Mouse (Mus musculus) G1E (cell line): ENCODE data around the gene Fuca1. TPM values are rescaled to one million over a fixed set of nuclear protein-coding genes. Genes with fewer than 3 reads are reported as not detected.

Experiments used
- ATAC-seq: 2 replicates; pipeline ENCODE4 v1.8.0; 2016; ENCODE audit warnings: mild to moderate bottlenecking; ENCODE audit not compliant: insufficient number of reproducible peaks, poor library complexity, low FRiP score, severe bottlenecking; ENCODE audit errors: extremely low read depth
- DNase-seq: peaks from one replicate; pipeline ENCODE4 v3.0.0; 2012; ENCODE audit warnings: low spot score
- H3K27me3 ChIP-seq: 2 replicates; pipeline ENCODE4 v1.6.1; 2012; ENCODE audit warnings: mild to moderate bottlenecking, low read length, inconsistent platforms; ENCODE audit not compliant: insufficient read depth
- H3K36me3 ChIP-seq: replicated peaks from 2 replicates; pipeline ENCODE3; 2012; ENCODE audit warnings: mild to moderate bottlenecking, inconsistent platforms
- H3K4me1 ChIP-seq: 2 replicates; pipeline ENCODE4 v1.6.1; 2012; ENCODE audit warnings: low read depth, low read length, inconsistent platforms, mixed read lengths; ENCODE audit not compliant: insufficient read depth
- H3K4me3 ChIP-seq: 2 replicates; pipeline ENCODE4 v1.5.1; 2012; ENCODE audit warnings: low read depth, mild to moderate bottlenecking, inconsistent platforms, low read length, moderate library complexity, mixed read lengths
- H3K9me3 ChIP-seq: replicated peaks from 2 replicates; pipeline ENCODE4 v1.6.1; 2012; ENCODE audit warnings: inconsistent platforms
- CTCF ChIP-seq: IDR thresholded peaks from 2 replicates; pipeline ENCODE4 v1.5.1; 2012; ENCODE audit warnings: low read depth, low read length, inconsistent platforms, mixed read lengths
- GATA1 ChIP-seq: IDR thresholded peaks from 2 replicates; pipeline ENCODE4 v1.6.1; 2012; ENCODE audit warnings: borderline replicate concordance, low read length, inconsistent platforms, mixed read lengths
- GATA2 ChIP-seq: IDR thresholded peaks from 2 replicates; pipeline ENCODE4 v1.6.1; 2012; ENCODE audit warnings: low read depth, low read length, inconsistent platforms, borderline replicate concordance
- POLR2AphosphoS5 ChIP-seq: IDR thresholded peaks from 2 replicates; pipeline ENCODE4 v1.6.1; 2012; ENCODE audit warnings: low read depth, low read length, inconsistent platforms; ENCODE audit not compliant: insufficient replicate concordance
- TAL1 ChIP-seq: conservative IDR thresholded peaks from 2 replicates; pipeline ENCODE4 v1.6.1; 2012; ENCODE audit warnings: low read depth, low read length, inconsistent platforms, mixed read lengths
- polyA plus RNA-seq: library from polyadenylated mRNA; stranded (reverse); fragments of >175 nt; gene quantifications from 2 replicates; pipeline ENCODE4 v1.2.3, GENCODE M21; 2012
- total RNA-seq, 2 experiments: library from RNA; stranded (forward) in 1 of 2; stranded (reverse) in 1 of 2; fragments of 200-1000 nt in 1 of 2; fragments of >200 nt in 1 of 2; fragmentation: Nextera tagmentation in 1 of 2; gene quantifications; 2 replicates each; pipeline ENCODE4 v1.2.3; 2014 to 2017

The Fuca1 gene
- total and polyA plus RNA-seq, 3 experiments: 13.9 to 149 (median 66.2) TPM

DNA sequence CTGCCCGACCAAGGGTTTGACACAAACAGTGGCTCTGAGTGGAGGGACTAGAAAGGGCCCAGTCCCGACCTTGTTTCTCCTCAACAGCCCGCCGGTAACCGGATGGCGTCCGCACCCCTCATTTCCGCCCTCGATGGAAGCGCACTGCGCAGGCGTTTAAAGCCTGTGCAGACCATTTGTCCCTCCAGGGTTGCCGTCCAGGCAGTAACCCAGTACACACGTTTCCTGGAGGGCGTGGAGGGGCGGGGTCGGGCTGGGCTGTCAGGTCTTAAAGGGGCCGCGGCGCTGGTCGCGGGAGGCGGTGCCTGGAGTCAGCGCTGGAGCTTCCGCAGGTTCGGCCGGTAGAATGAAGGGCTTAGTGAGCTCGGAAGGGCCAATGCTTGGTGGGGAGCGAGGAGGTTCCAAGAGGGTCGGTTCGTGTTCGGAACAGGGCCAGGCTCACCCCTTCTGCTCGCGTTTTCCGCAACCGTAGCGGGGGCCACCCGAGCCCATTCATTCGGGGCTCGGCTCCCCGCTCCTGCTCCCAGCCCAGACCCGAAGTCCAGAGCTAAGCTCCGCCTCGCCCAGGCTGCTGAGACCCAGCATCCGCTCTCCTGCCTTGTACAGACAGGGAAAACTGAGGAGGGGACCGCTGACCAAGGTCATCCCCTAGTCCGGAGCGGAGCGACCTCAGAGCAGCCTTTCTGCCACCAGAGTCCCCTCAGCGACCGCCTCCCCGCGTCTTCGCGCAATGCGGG, 43.1 kb downstream of the Fuca1 start, which contains the start of gene Gale:
Gene Gale (plus strand): TSS at position 271 of the 737 bp plus-strand sequence.
- H3K27me3 ChIP-seq: no peaks in the 10 kb centered on the region
- ATAC-seq: peak; percentile 82
- H3K9me3 ChIP-seq: no peaks in the 10 kb centered on the region
- H3K4me1 ChIP-seq: peaks cover 47% of the 10 kb centered on the region
- peak; percentile 91 for DNase-seq
- H3K36me3 ChIP-seq: peaks cover 82% of the 10 kb centered on the region
- TF ChIP-seq CTCF (no peak), TAL1 (no peak)
- H3K4me3 ChIP-seq: peak within 1 kb of the TSS; percentile 83

DNA sequence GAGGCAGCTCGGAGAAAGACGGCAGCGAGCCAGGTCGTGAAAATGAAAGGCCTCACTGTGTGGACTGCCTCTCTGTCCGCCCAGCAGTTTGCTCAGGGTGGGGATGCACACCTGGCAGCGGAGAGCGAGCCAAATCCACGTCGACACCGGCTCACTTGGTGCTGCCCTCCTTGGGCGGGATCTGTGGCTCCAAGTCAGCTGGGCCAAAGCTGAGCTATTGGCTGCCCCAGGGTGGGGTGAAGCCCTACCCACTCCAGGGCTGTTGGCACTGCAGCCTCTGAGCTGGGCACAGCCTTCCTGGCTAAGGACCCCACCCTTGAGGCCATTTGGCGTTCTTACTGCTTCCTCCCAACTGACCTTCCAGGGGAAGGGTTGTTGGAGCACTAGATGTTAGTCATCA, 43.9 kb downstream of the Fuca1 start:
- no peak for DNase-seq
- no peak for TF ChIP-seq CTCF
- TF ChIP-seq GATA2: no peak
- no peak for TF ChIP-seq POLR2AphosphoS5
- no peak for TF ChIP-seq GATA1
- no peak for TF ChIP-seq TAL1
- no peaks in the 10 kb centered on the region for H3K27me3 ChIP-seq
- ATAC-seq: no peak
- peaks cover 82% of the 10 kb centered on the region for H3K36me3 ChIP-seq
- H3K4me3 ChIP-seq: peak overlapping the region; percentile 83
- H3K9me3 ChIP-seq: no peaks in the 10 kb centered on the region
- peaks cover 55% of the 10 kb centered on the region for H3K4me1 ChIP-seq

DNA sequence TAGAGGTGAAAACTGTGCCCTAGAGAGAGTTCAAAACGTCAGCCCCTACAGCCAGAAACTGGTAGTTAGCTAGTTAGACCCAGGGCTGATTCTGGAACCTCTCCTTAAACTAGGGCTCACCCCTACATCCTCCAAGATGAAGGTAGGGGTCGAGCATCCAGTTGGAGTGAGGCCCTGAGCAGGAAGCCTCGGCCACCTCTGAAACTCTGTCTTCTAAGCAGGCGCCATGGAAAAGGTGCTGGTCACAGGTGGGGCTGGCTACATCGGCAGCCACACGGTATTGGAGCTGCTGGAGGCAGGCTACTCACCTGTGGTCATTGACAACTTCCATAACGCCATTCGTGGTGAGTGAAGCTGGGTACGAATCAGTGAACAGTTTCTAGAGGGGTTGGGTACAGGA, 44.6 kb downstream of the Fuca1 start:
- ATAC-seq: no peak
- Histone ChIP-seq H3K4me3 (no peak overlapping the region), H3K9me3 (no peaks in the 10 kb centered on the region), H3K27me3 (no peaks in the 10 kb centered on the region), H3K36me3 (peaks cover 82% of the 10 kb centered on the region), H3K4me1 (peaks cover 61% of the 10 kb centered on the region)
- TF ChIP-seq POLR2AphosphoS5: no peak
- DNase-seq: no peak

DNA sequence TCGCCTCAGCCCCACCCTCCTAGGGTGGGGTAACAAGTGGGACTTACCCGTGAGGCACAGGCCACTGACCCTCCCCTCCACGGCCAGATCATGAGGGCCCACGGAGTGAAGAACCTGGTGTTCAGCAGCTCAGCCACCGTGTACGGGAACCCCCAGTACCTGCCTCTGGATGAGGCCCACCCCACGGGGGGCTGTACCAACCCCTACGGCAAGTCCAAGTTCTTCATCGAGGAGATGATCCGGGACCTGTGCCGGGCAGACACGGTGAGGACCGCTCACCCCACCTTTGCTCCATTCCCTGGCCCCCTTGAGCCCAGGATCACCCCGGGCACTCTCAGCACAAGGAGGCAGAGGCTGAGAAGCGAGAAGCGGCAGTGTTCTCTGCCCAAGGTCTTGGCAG, 45.7 kb downstream of the Fuca1 start:
- no peaks in the 10 kb centered on the region for H3K9me3 ChIP-seq
- TF ChIP-seq TAL1: no peak
- TF ChIP-seq GATA2: no peak
- TF ChIP-seq POLR2AphosphoS5: no peak
- TF ChIP-seq GATA1: no peak
- no peak for TF ChIP-seq CTCF
- ATAC-seq (no peak), DNase-seq (no peak)
- no peaks in the 10 kb centered on the region for H3K27me3 ChIP-seq
- H3K4me3 ChIP-seq: no peak overlapping the region
- H3K36me3 ChIP-seq: peaks cover 81% of the 10 kb centered on the region
- H3K4me1 ChIP-seq: peaks cover 66% of the 10 kb centered on the region

DNA sequence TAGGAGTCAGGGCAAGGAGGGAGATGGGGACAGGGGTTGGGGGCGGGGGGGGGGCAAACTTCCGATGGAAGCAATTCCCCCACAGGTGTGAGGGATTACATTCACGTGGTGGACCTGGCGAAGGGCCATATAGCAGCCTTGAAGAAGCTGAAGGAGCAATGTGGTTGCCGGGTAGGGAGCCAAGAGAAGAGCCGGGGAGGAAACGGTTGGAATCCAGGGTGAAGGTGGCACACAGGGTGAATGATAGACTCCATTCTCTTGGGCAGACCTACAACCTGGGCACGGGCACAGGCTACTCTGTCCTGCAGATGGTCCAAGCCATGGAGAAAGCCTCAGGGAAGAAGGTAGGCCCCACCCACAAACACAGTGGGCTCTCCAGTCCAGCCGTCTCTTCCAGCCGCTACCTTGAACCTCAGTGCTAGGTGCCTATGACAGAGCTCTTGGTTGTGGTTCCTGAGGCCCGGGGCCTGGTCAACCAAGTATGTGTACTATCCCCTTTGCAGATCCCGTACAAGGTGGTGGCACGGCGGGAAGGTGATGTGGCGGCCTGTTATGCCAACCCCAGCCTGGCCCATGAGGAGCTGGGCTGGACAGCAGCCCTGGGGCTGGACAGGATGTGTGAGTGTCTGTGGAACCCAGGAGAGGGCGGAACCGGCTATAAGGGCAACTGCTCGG, 46.7 kb downstream of the Fuca1 start:
- Histone ChIP-seq H3K36me3 (peaks cover 73% of the 10 kb centered on the region), H3K4me1 (peaks cover 69% of the 10 kb centered on the region), H3K9me3 (no peaks in the 10 kb centered on the region), H3K4me3 (no peak overlapping the region), H3K27me3 (no peaks in the 10 kb centered on the region)
- TF ChIP-seq GATA1 (no peak), GATA2 (no peak), TAL1 (no peak), POLR2AphosphoS5 (no peak), CTCF (no peak)
- DNase-seq: no peak
- ATAC-seq: no peak

DNA sequence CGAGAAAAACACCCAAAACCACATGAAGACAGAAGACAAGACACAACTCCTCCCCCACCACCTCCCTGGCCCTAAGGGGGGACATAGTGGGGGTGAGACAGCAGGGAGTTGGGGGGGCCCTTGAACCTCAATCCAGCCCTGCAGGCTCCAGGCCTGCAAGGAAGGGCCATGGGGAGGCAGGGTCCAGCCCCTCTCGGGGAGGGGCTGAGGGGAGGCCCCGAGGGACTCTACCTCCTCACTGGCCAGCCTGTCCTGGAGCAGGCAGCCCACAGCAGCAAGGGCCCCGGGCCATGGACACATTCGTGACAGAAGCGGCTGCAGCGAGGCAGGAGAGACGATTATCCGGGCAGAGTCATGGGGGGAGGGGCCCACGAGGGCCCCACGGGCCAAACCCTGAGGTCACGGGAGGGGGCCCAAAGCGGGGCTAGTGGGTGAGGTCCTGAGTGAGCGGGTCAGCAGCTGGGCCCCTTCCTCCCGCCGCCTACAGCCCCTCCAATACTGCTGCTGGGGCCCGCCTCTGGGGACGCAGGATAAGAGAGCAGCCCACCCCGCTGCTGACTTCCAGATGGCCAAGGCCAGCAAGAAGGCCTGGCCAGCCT, 47.8 kb downstream of the Fuca1 start:
- H3K4me1 ChIP-seq: peaks cover 72% of the 10 kb centered on the region
- no peaks in the 10 kb centered on the region for H3K27me3 ChIP-seq
- ATAC-seq (no peak), DNase-seq (no peak)
- H3K36me3 ChIP-seq: peaks cover 71% of the 10 kb centered on the region
- no peak overlapping the region for H3K4me3 ChIP-seq
- TF ChIP-seq TAL1: no peak
- no peaks in the 10 kb centered on the region for H3K9me3 ChIP-seq
